Mouse (Mus musculus): Measurements from ENCODE around the gene Taf4. TPM values are rescaled to one million over a fixed set of nuclear protein-coding genes. Genes with fewer than 3 reads are reported as not detected.

Taf4 gene
- polyA plus RNA-seq, 1 experiment from 2014 or later = 2.9 TPM

- Histone ChIP-seq H3K36me3 (no peaks in the 10 kb centered on the region), H3K9ac (no peak overlapping the region), H3K4me2 (no peak overlapping the region), H3K9me3 (no peaks in the 10 kb centered on the region), H3K4me1 (no peaks in the 10 kb centered on the region), H3K27ac (no peak overlapping the region), H3K27me3 (no peaks in the 10 kb centered on the region), H3K4me3 (no peak overlapping the region)
- 30% methylated on average over 5 of the region's 5 CpGs for WGBS
- ATAC-seq (ENCODE audit: insufficient number of reproducible peaks, low FRiP score, low TSS enrichment, low read depth) = no peak
Observed at GRCm38 (mm10) chr2:179873315-179873714, 103.1 kb downstream of the Taf4 start.

- Histone ChIP-seq H3K36me3 (no peaks in the 10 kb centered on the region), H3K27ac (no peak overlapping the region), H3K4me1 (no peaks in the 10 kb centered on the region), H3K4me2 (no peak overlapping the region), H3K9ac (no peak overlapping the region), H3K9me3 (no peaks in the 10 kb centered on the region), H3K4me3 (no peak overlapping the region), H3K27me3 (no peaks in the 10 kb centered on the region)
- no peak for ATAC-seq (ENCODE audit: insufficient number of reproducible peaks, low FRiP score, low TSS enrichment, low read depth)
- 55% methylated on average over 5 of the region's 5 CpGs for WGBS
Observed at GRCm38 (mm10) chr2:179872724-179873123, 103.7 kb downstream of the Taf4 start.

GRCm38 (mm10) chr2:179869871-179870270, 106.6 kb downstream of the Taf4 start:
- Histone ChIP-seq H3K36me3 (no peaks in the 10 kb centered on the region), H3K27ac (no peak overlapping the region), H3K4me3 (no peak overlapping the region), H3K9ac (no peak overlapping the region), H3K4me2 (no peak overlapping the region), H3K9me3 (no peaks in the 10 kb centered on the region), H3K4me1 (no peaks in the 10 kb centered on the region), H3K27me3 (no peaks in the 10 kb centered on the region)
- WGBS = 23% methylated on average over 2 of the region's 2 CpGs
- ATAC-seq (ENCODE audit: insufficient number of reproducible peaks, low FRiP score, low TSS enrichment, low read depth) = no peak

- Histone ChIP-seq H3K4me1 (no peaks in the 10 kb centered on the region), H3K27me3 (no peaks in the 10 kb centered on the region), H3K9me3 (no peaks in the 10 kb centered on the region), H3K27ac (no peak overlapping the region), H3K4me2 (no peak overlapping the region), H3K36me3 (no peaks in the 10 kb centered on the region), H3K4me3 (no peak overlapping the region), H3K9ac (no peak overlapping the region)
- 62% methylated on average over 3 of the region's 3 CpGs for WGBS
- ATAC-seq (ENCODE audit: insufficient number of reproducible peaks, low FRiP score, low TSS enrichment, low read depth) = no peak
Observed at GRCm38 (mm10) chr2:179867669-179868068, 108.8 kb downstream of the Taf4 start.

GRCm38 (mm10) chr2:179865097-179865496, 111.3 kb downstream of the Taf4 start:
- Histone ChIP-seq H3K4me2 (no peak overlapping the region), H3K4me3 (no peak overlapping the region), H3K27ac (no peak overlapping the region), H3K9me3 (no peaks in the 10 kb centered on the region), H3K4me1 (no peaks in the 10 kb centered on the region), H3K27me3 (no peaks in the 10 kb centered on the region), H3K9ac (no peak overlapping the region), H3K36me3 (no peaks in the 10 kb centered on the region)
- no peak for ATAC-seq (ENCODE audit: insufficient number of reproducible peaks, low FRiP score, low TSS enrichment, low read depth)
- 72% methylated on average over 5 of the region's 5 CpGs for WGBS

GRCm38 (mm10) chr2:179863266-179863665, 113.2 kb downstream of the Taf4 start:
- Histone ChIP-seq H3K27me3 (no peaks in the 10 kb centered on the region), H3K4me2 (no peak overlapping the region), H3K36me3 (no peaks in the 10 kb centered on the region), H3K9me3 (no peaks in the 10 kb centered on the region), H3K9ac (no peak overlapping the region), H3K27ac (no peak overlapping the region), H3K4me1 (no peaks in the 10 kb centered on the region), H3K4me3 (no peak overlapping the region)
- 57% methylated on average over 3 of the region's 3 CpGs for WGBS
- ATAC-seq (ENCODE audit: insufficient number of reproducible peaks, low FRiP score, low TSS enrichment, low read depth) = no peak

- no peaks in the 10 kb centered on the region for H3K9me3 ChIP-seq
- no peak overlapping the region for H3K4me3 ChIP-seq
- no peak for ATAC-seq (ENCODE audit: insufficient number of reproducible peaks, low FRiP score, low TSS enrichment, low read depth)
- 44% methylated on average over 3 of the region's 3 CpGs for WGBS
- H3K27ac ChIP-seq = no peak overlapping the region
- H3K4me1 ChIP-seq = no peaks in the 10 kb centered on the region
- H3K36me3 ChIP-seq = no peaks in the 10 kb centered on the region
- H3K4me2 ChIP-seq = no peak overlapping the region
- H3K27me3 ChIP-seq = no peaks in the 10 kb centered on the region
- H3K9ac ChIP-seq = no peak overlapping the region
Observed at GRCm38 (mm10) chr2:179862676-179863075, 113.8 kb downstream of the Taf4 start.

Other genes with a start within 250 kb of the Taf4 start
- 3.7 and 8.0 TPM in 2 replicates for gene Lsm14b, start 48.3 kb upstream of the Taf4 start, polyA plus RNA-seq (2015; fragmentation: Nextera tagmentation; extraction: Ambion mirVana)
- 471 and 519 TPM in 2 replicates for gene Psma7, start 65.8 kb upstream of the Taf4 start, polyA plus RNA-seq (2015; fragmentation: Nextera tagmentation; extraction: Ambion mirVana)
- gene Ss18l1, start 65.9 kb upstream of the Taf4 start, polyA plus RNA-seq (2015; fragmentation: Nextera tagmentation; extraction: Ambion mirVana) = 4.1 and 4.2 TPM in 2 replicates
- gene Mtg2, start 93.9 kb upstream of the Taf4 start, polyA plus RNA-seq (2015; fragmentation: Nextera tagmentation; extraction: Ambion mirVana) = 22.9 and 25.0 TPM in 2 replicates
- gene Hrh3, start 127.8 kb upstream of the Taf4 start, polyA plus RNA-seq (2015; fragmentation: Nextera tagmentation; extraction: Ambion mirVana) = not detected in 2 replicates
- gene Osbpl2, start 142.7 kb upstream of the Taf4 start, polyA plus RNA-seq (2015; fragmentation: Nextera tagmentation; extraction: Ambion mirVana) = 42.5 and 45.2 TPM in 2 replicates
- 165 and 185 TPM in 2 replicates for gene Adrm1, start 194.8 kb upstream of the Taf4 start, polyA plus RNA-seq (2015; fragmentation: Nextera tagmentation; extraction: Ambion mirVana)
- gene Lama5, start 249.2 kb upstream of the Taf4 start, polyA plus RNA-seq (2015; fragmentation: Nextera tagmentation; extraction: Ambion mirVana) = 24.5 and 25.9 TPM in 2 replicates